8 mouse cellular contexts compared by ENCODE assay signal in the genomic region with DNA sequence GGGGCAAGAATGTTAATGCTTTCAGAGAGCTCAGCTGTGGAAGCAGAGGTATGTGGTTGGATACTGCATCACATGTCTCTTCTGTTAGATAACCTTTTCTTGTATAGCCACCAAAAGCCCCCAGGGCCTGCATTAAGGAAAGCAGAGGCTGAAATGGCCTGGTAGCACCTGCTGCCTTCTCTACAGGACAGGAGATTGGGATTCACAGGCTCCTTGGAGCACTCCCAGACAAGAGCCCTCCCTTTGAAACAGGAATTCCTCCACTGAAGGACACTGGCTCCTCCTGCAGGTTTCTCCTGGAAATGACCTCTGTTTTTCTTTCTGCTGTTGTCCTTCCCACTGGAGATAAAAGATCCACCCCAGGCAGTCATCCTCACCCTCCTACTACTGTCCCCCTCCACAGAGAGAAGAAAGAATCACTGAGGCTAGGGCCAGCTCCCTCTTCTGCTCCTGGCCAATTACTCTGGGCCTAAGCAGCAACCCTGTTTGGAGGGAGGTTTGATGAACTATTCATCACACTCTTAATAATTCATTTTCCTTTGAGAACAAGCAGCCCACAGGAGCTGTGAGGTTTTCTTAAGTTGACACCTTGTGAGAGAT.
DNase-seq lines count a peak whose midpoint lies in the region; ATAC-seq lines count a peak whose summit lies in the region.

No protein-coding gene starts in this region.

- H3K36me3 ChIP-seq in midbrain, embryonic 13.5 days = no peaks in the 10 kb centered on the region

- no peak overlapping the region for H3K27ac ChIP-seq in midbrain, embryonic 13.5 days

- no peak overlapping the region for H3K4me3 ChIP-seq in midbrain, embryonic 13.5 days (replicated peaks)

- no peak overlapping the region for H3K9ac ChIP-seq in midbrain, embryonic 13.5 days (replicated peaks)

- no peaks in the 10 kb centered on the region for H3K9me3 ChIP-seq in midbrain, embryonic 13.5 days

- no peaks in the 10 kb centered on the region for H3K4me1 ChIP-seq in midbrain, embryonic 13.5 days (replicated peaks)

- no peak overlapping the region for H3K4me2 ChIP-seq in midbrain, embryonic 13.5 days (replicated peaks)

- H3K27me3 ChIP-seq in midbrain, embryonic 13.5 days = no peaks in the 10 kb centered on the region

- peak; percentile 93 for ATAC-seq in midbrain, embryonic 13.5 days
- no peak for ATAC-seq in activated CD4-positive, CD25-positive, alpha-beta regulatory T cell, adult 4 months

- peak; percentile 10 for DNase-seq in kidney, adult 18-20 months
- DNase-seq in kidney, adult 11 months = no peak
- DNase-seq in Muller cell, postnatal 12 days (ENCODE audit: inconsistent ontology term) = peak; percentile 24
- peak; percentile 33 for DNase-seq in embryo, embryonic 11 days
- peak; percentile 4 for DNase-seq in kidney, postnatal 14 days
- DNase-seq in adipocyte (ENCODE audit: low spot score) = no peak

Comparison
In these comparisons a context has a peak if more than half of its experiments do, and no peak if none do; other contexts are left out.
1. DNase-seq: peak in kidney, adult 18-20 months (single experiment), Muller cell, postnatal 12 days (single experiment), embryo, embryonic 11 days (single experiment) and kidney, postnatal 14 days (single experiment); none in kidney, adult 11 months (single experiment) and adipocyte (single experiment).